Mouse (Mus musculus) lung, postnatal 4 days (tissue): Measurements from ENCODE around the gene Ldb1.
A peak's percentile ranks its signal among the peaks of the same experiment; 100 is the strongest.

ENCODE experiments used
- DNase-seq, 2 experiments: peaks; one replicate each; pipeline ENCODE4 v3.0.0; 2021

Ldb1 gene

GRCm38 (mm10) chr19:46044993-46045695, at the start of gene Ldb1:
TSS of gene Ldb1 (minus strand) at chr19:46045214.
- peak; percentile 90 to 94 for DNase-seq

GRCm38 (mm10) chr19:46094144-46094543, 49.1 kb upstream of the Ldb1 start:
- no peak for DNase-seq

DNA sequence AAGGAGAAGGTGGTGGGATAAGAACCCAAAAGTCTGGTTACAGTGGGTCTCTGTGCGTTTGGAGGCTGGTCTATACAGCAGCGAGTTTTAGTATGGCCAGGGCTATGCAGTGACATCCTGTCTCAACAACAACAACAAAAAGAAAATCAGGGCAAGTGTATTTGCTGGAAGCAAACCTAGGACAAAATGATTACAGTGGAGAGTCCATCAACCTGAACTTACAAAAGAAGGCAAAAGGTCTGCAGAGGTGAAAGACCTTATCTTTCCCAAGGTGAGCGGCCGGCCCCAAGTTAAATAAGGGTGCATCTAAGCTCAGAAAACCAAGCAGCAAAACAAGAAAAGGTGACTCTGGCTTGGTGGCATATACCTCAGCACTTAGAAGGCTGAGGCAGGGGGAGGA, 46.6 kb upstream of the Ldb1 start:
- no peak for DNase-seq

GRCm38 (mm10) chr19:46087871-46088270, 42.9 kb upstream of the Ldb1 start:
- DNase-seq = no peak

- DNase-seq = peak in 1 of 2 experiments; percentile 53
These were observed 41.3 kb upstream of the Ldb1 start for GRCm38 (mm10) chr19:46086337-46086736.

GRCm38 (mm10) chr19:46085185-46085584, 40.2 kb upstream of the Ldb1 start:
- DNase-seq = no peak

DNA sequence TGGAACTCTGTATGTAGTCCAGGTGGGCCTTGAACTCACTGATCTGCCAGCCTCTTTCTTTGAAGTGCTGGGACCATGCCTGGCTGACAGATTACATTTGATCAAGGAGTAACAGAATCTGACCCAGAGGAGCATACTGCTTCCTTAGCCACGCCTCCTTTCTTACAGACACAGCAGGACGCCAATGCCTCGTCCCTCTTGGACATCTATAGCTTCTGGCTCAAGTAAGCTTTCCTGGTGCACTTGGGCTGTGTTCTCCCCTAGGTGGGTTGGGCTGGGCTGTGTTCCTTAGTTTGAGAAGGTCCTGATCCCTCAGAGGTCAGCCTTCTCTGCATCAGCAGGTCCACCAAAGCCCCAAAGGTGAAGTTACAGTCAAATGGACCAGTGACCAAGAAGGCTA, 33.5 kb upstream of the Ldb1 start:
- no peak for DNase-seq

DNA sequence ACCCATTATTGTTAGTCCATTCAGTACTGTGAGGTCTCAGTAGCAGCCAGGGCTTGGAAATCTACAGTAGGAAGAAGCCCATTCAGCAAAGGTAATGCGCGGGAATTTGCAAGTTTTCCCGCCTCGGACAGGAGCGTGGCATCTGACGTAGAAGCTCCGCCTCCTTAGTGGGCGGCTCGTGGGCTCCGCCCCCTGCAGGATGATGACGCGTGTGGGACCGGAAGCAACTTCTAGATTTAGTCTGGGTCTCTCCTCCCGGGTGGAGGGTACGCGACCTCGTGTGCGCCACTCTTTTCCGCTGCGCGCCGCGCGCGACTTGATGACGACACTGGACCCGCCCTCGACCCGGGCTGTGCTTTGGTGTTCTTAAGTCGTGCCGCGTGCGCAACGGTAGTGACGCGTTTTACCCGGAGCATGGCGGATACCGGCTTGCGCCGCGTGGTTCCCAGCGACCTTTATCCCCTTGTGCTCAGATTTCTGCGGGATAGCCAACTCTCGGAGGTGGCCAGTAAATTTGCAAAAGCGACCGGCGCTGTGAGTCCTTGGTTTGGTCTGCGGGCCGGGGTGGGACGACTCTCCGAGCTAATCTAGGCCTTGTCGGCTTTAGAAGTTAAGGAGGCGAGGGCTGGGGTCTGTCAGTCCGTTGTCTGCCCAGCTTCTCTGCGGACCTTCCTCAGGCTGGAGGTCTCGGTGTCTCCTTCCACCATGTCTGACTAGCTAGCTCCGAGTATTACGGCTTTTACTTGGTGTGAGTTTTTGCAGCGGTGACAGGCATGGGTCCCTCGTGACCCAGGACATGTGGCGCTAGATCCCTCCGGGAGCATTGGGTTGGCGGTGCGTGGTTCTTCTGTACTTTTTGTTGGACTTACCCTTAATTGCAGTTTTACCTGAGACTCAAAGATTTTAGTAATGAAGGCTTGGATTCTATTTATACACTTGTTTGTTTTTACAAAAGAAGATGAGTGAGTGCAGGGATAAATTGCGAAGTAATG, 30.9 kb upstream of the Ldb1 start, which contains the start of gene Nolc1:
Gene Nolc1, plus strand, starts transcription at position 248 of the 992 bp plus-strand sequence.
- peak; percentile 99 for DNase-seq

GRCm38 (mm10) chr19:46074266-46074665, 29.3 kb upstream of the Ldb1 start:
- DNase-seq = no peak

GRCm38 (mm10) chr19:46073285-46073684, 28.3 kb upstream of the Ldb1 start:
- no peak for DNase-seq

DNA sequence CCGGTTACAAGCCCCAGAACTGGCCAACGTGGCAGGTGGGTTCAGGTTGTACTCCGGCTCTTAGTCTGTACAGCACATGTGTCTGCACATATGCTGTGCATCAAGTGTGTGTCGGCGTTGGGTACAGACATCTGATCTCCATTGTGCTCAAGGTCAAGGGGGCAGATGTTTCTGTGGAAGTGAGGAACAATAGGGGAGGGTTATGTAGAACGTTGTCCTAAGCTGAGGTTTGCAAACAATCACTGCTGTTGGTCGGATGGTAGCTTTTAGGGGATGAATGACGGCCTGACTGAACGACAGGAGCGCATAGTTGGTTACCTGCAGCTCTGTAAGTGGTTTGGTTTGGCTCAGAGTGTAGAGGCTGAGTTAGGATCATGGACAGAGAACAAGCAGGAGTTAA, 23.0 kb upstream of the Ldb1 start:
- DNase-seq = no peak

DNA sequence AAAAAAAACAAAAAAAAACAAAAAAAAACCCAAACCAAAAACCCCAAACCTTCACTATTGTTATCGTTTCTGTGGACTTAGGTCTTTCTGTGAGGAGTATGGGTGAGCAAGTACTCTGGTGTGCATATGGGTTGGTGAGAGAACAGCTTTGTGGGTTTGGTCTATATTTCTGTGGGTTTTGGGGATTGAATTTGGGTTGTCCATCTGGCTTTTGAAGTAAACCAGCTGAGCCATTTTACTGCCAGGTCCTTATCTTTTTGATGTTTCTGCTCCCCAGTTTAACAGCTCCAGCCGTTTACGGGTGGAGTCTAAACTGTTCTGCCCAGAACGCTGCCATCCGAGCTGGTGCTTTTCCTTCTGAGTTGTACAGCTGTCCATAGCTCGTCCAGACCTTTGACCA, 15.8 kb upstream of the Ldb1 start:
- no peak for DNase-seq

DNA sequence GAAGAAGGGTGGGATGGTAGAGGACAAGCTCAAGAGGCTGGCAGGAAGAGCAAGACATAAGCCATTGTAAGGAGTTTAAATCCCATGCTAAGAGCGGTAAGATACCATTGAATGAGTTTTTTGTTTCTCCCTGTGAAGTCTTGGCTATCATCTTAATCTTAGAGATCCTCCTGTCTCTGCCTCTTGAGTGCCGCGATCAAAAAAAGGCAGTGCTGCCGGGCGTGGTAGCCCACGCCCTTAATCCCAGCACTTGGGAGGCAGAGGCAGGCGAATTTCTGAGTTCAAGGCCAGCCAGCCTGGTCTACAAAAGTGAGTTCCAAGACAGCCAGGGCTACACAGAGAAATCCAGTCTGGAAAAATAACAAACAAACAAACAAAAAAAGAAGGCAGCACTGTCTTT, 13.5 kb upstream of the Ldb1 start:
- no peak for DNase-seq

- peak; percentile 87 to 90 for DNase-seq
These were observed 12.1 kb upstream of the Ldb1 start for GRCm38 (mm10) chr19:46056947-46057607.

DNA sequence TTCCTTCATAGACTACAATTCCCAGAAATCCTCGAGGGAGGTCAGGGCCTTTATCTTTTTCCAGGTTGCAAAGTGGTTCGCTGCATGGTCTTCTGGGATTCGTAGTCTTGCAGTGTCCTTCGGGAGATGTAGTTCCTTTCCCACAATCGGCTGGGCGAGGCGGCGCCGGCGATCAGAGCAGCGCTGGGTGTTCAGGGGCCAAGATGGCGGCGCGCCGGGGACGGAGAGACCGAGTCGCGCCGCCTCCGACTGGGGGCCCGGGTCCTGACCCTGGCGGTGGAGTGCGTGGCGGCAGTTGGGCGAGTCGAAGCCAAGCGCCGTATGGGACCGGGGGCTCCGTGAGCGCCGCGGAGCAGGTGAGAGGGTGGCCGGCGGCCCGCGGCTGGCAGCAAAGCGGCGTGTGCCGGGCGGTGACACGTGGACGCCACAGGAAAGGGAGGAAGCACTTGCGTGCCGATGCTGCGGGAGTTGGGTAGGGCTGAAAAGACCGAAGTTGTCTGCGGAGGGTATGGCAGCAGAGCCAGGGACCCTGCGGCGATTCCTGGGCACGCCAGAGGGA, 11.5 kb upstream of the Ldb1 start:
- peak; percentile 95 to 96 for DNase-seq

- DNase-seq = no peak
These were observed 10.9 kb upstream of the Ldb1 start for GRCm38 (mm10) chr19:46055752-46056387.

- DNase-seq = no peak
These were observed 5.4 kb upstream of the Ldb1 start for GRCm38 (mm10) chr19:46050462-46050861.

- no peak for DNase-seq
These were observed 4.1 kb upstream of the Ldb1 start for GRCm38 (mm10) chr19:46049129-46049528.

DNA sequence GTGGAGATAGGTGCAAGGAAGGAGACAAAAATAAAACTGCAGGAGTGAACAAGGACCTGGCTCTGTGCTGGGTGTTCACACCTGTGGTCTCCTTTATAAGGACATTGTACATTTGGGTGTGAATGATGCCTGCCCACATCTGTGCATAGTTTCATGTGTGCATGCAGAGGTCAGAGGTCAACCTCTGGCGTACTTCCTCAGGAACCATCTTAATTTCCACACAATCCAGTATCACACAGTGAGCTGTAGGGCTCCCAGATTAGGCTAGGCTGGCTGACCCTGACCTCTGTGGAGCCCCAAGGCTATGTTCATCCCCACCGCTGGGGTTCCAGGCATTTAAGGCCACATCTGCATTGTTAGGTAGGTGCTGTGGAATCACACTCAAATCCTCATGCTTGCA, 2.4 kb upstream of the Ldb1 start:
- no peak for DNase-seq

GRCm38 (mm10) chr19:46046621-46047025, 1.6 kb upstream of the Ldb1 start:
- DNase-seq = peak; percentile 51 to 66

DNA sequence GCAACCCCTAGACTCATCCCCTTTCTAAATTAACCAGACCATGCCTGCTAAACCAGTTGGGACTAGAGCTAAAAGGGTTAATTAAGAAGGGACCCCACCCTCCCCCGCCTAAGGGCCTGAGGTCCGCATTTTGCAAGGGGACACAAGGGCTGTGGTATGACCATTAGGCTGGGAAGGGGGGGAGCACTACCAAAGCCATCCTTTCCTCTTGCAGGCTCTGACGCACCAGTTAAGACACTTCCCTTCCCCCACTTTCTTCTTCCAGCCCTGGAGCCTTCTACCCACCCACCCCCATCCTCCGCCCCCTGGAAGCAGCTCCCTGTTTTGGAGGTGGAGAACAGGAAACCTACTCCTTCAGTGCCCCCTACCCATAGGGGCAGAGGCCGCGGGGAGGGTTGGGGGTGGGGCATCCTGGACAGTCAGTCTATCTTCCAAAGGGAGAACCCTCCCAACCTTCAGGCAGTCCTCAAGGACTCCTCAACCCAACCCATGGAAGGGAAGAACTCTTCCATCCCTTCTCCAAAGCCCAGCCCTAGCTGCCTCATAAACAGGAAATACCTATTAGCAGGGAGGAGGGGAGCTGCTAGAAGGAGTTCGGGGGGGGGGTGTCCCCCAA, 790 bp upstream of the Ldb1 start:
- peak; percentile 72 to 83 for DNase-seq
